Mouse (Mus musculus): ENCODE data around the gene Ctcfl. TPM values are rescaled to one million over a fixed set of nuclear protein-coding genes. Genes with fewer than 3 reads are reported as not detected.

Ctcfl gene
- polyA plus RNA-seq, 1 experiment from 2014 or later = not detected

DNA sequence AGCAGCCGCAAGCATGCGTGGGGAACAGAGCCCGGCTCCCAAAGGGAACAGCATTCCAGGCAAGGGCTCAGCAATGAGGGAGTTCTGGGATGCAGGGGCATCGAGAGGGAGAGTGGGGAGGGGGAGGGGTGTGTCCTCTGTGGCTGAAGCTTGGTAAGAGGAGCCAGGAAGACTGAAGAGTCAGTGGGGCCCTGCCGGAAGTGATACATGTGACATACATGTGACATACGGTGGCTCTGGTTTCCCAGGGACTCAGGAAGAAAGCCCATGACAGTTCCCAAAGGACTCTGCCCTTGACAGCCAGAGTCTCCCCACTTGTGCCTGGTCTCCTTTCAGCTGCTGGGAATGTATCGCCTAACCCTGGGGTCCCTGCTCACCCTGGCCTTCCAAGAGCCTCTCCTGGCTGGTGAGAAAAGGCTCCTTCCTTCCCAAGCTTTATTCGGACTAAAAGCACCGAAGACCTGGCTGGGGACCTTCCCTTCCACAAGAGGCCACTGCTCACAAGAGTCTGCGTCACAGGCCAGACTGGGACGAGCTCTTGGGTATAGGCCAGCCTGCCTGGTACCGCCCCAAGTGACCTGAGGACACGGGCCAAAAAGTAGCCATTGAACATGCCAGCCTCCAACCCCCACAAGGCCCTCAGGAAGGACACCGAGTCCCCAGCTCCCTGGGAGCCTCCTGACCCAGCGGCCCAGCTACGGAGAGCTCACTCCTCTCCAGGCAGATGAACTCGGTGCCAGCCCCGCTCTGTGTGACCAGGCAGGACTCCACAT is 74.9 kb downstream of the Ctcfl start:
- no peak overlapping the region for H3K4me3 ChIP-seq (ENCODE audit: low read depth, low read length)
- no peaks in the 10 kb centered on the region; the same call in 1 of the 2 replicates for H3K4me1 ChIP-seq (replicated peaks; ENCODE audit: control insufficient read depth, insufficient read depth)
- DNase-seq (ENCODE audit: low spot score) (no peak), ATAC-seq (ENCODE audit: low FRiP score, low TSS enrichment) (no peak)
- H3K36me3 ChIP-seq (ENCODE audit: control insufficient read depth, insufficient read depth, low read length) = no peaks in the 10 kb centered on the region
- H3K9me3 ChIP-seq (ENCODE audit: control insufficient read depth, low read length) = no peaks in the 10 kb centered on the region
- TF ChIP-seq EP300 (optimal IDR thresholded peaks at IDR 0.05) (no peak), CTCF (IDR thresholded peaks at IDR 0.05; ENCODE audit: low read depth) (peak; percentile 11; the same call in 1 of the 2 replicates)
- no peak overlapping the region for H3K27ac ChIP-seq (replicated peaks)
- H3K4me2 ChIP-seq (replicated peaks; ENCODE audit: low read depth) = no peak overlapping the region
- WGBS = 71% methylated on average over 18 of the region's 18 CpGs
- H3K9ac ChIP-seq (ENCODE audit: low read length) = no peak overlapping the region
- no peaks in the 10 kb centered on the region for H3K27me3 ChIP-seq (ENCODE audit: control insufficient read depth, insufficient read depth, low read length)

Other genes with a start within 250 kb of the Ctcfl start
- gene Bmp7, start 179.2 kb downstream of the Ctcfl start, polyA plus RNA-seq (2015; fragmentation: Nextera tagmentation; extraction: Ambion mirVana) = 8.2 and 8.9 TPM in 2 replicates
- gene Spo11, start 141.8 kb downstream of the Ctcfl start, polyA plus RNA-seq (2015; fragmentation: Nextera tagmentation; extraction: Ambion mirVana) = 0.02 TPM in 2 replicates
- 66.8 and 68.7 TPM in 2 replicates for gene Rae1, start 119.4 kb downstream of the Ctcfl start, polyA plus RNA-seq (2015; fragmentation: Nextera tagmentation; extraction: Ambion mirVana)
- gene Rbm38, start 99.0 kb downstream of the Ctcfl start, polyA plus RNA-seq (2015; fragmentation: Nextera tagmentation; extraction: Ambion mirVana) = 24.9 and 25.4 TPM in 2 replicates
- gene Pck1, start 33.5 kb upstream of the Ctcfl start, polyA plus RNA-seq (2015; fragmentation: Nextera tagmentation; extraction: Ambion mirVana) = 0.59 and 0.70 TPM in 2 replicates
- gene Zbp1, start 99.4 kb upstream of the Ctcfl start, polyA plus RNA-seq (2015; fragmentation: Nextera tagmentation; extraction: Ambion mirVana) = 4.6 and 5.0 TPM in 2 replicates
- gene Pmepa1, start 157.0 kb upstream of the Ctcfl start, polyA plus RNA-seq (2015; fragmentation: Nextera tagmentation; extraction: Ambion mirVana) = 6.1 and 7.0 TPM in 2 replicates